Mouse (Mus musculus): ENCODE data around the gene Arpc5.

DNA sequence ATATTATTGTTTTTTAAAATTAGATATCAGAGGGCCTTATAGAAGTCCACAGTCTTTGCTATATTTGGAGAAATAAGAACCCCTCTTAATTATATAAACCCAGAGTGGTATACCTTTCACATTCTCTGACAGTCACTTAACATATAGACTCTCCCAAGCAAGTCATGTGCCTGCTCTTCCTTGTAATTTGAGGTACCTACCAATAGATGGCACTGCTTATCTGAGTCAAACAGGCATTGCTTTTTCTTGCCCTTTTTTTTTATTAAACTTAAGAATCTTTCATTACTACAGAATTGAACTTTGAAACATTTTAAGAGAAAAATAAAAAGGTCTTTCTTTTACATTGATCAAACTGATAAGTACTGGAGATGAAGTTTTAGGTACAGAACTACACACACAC, 42.1 kb upstream of the Arpc5 start:
- TF ChIP-seq CTCF (IDR thresholded peaks at IDR 0.05; ENCODE audit: borderline replicate concordance, control insufficient read depth, extremely low read depth, insufficient read depth, low read length, poor library complexity), result no peak
- TF ChIP-seq POLR2A (IDR thresholded peaks at IDR 0.05; ENCODE audit: control insufficient read depth, extremely low read depth, insufficient read depth, low read length, poor library complexity), result no peak

All from thymus, adult 2 months (tissue).